Mouse (Mus musculus) frontal cortex, postnatal 25 days (tissue): ENCODE measurements around the gene Sstr4.

ENCODE experiments used
- DNase-seq, 2 experiments: peaks; one replicate each; pipeline ENCODE4 v3.0.0; 2022; ENCODE audit warnings: low spot score in 2 of 2

The Sstr4 gene

GRCm38 (mm10) chr2:148429001-148429505 is 33.9 kb downstream of the Sstr4 start:
- no peak for DNase-seq

- no peak for DNase-seq
Measured at GRCm38 (mm10) chr2:148430941-148431340, 35.8 kb downstream of the Sstr4 start.

GRCm38 (mm10) chr2:148432346-148432745 is 37.2 kb downstream of the Sstr4 start:
- DNase-seq, result no peak

- no peak for DNase-seq
Measured at GRCm38 (mm10) chr2:148436285-148436684, 41.1 kb downstream of the Sstr4 start.

GRCm38 (mm10) chr2:148439691-148440276 is 44.6 kb downstream of the Sstr4 start:
- no peak for DNase-seq

- DNase-seq, result no peak
Measured at GRCm38 (mm10) chr2:148441421-148441820, 46.3 kb downstream of the Sstr4 start.

- DNase-seq, result no peak
Measured at GRCm38 (mm10) chr2:148442172-148442571, 47.0 kb downstream of the Sstr4 start.

GRCm38 (mm10) chr2:148442710-148443109 is 47.6 kb downstream of the Sstr4 start:
- DNase-seq, result no peak

- no peak for DNase-seq
Measured at GRCm38 (mm10) chr2:148443249-148443958, 48.3 kb downstream of the Sstr4 start, which contains the start of gene Cd93. Gene Cd93, minus strand, starts transcription at chr2:148443563.

GRCm38 (mm10) chr2:148444472-148444871 is 49.3 kb downstream of the Sstr4 start:
- no peak for DNase-seq

- no peak for DNase-seq
Measured at GRCm38 (mm10) chr2:148445616-148446015, 50.5 kb downstream of the Sstr4 start.
